ENCODE assay signal across 8 mouse cellular contexts in genomic region chr10:88356983-88357559, GRCm38 (mm10). TPM values are rescaled to one million over a fixed set of nuclear protein-coding genes. Genes with fewer than 3 reads are reported as not detected.
A peak's percentile ranks its signal among the peaks of the same experiment; 100 is the strongest.
DNase-seq lines count a peak whose midpoint lies in the region; ATAC-seq and TF ChIP-seq lines count a peak whose summit lies in the region.

No protein-coding gene starts in this region.

- H3K27ac ChIP-seq in bone marrow, adult 2 months (ENCODE audit: control insufficient read depth, insufficient read depth, low read depth, low read length, poor library complexity) = peak overlapping the region; percentile 69
- H3K27ac ChIP-seq in hindbrain, embryonic 12.5 days = no peak overlapping the region

- no peaks in the 10 kb centered on the region for H3K36me3 ChIP-seq in hindbrain, embryonic 12.5 days

- WGBS in bone marrow, adult 2 months = 3% methylated on average over 47 of the region's 47 CpGs
- 3% methylated on average over 33 of the region's 47 CpGs for WGBS in hindbrain, embryonic 12.5 days

- TF ChIP-seq CTCF in bone marrow, adult 2 months (IDR thresholded peaks at IDR 0.05; ENCODE audit: control insufficient read depth, insufficient read depth, low read length) = no peak

- peaks cover 5% of the 10 kb centered on the region for H3K4me1 ChIP-seq in bone marrow, adult 2 months (ENCODE audit: control insufficient read depth, insufficient read depth, low read length)
- H3K4me1 ChIP-seq in hindbrain, embryonic 12.5 days = peaks cover 7% of the 10 kb centered on the region; the same call in 1 of the 2 replicates

- DNase-seq in CD8-positive naive resting alpha-beta T cell, adult 2 months (ENCODE audit: low read depth in 2 of 2, low spot score in 2 of 2) = peak; percentile 32 to 42
- peak; percentile 44 to 49 for DNase-seq in layer of hippocampus, postnatal 14 days (ENCODE audit: low spot score in 2 of 2)
- peak; percentile 83 for DNase-seq in lung, postnatal 14 days
- DNase-seq in ovary, postnatal 14 days (ENCODE audit: low spot score) = peak; percentile 55
- peak; percentile 55 for DNase-seq in thymus, postnatal 25 days

- ATAC-seq in frontal cortex, adult (ENCODE audit: low TSS enrichment) = peak; percentile 90
- ATAC-seq in hindbrain, embryonic 12.5 days (ENCODE audit: low FRiP score) = peak; percentile 79

- H3K4me3 ChIP-seq in bone marrow, adult 2 months (replicated peaks; ENCODE audit: control insufficient read depth, low read depth, low read length) = peak overlapping the region; percentile 76
- H3K4me3 ChIP-seq in hindbrain, embryonic 12.5 days = peak overlapping the region; percentile 53

- H3K9me3 ChIP-seq in hindbrain, embryonic 12.5 days (replicated peaks) = no peaks in the 10 kb centered on the region

- peak overlapping the region; percentile 68 for H3K9ac ChIP-seq in hindbrain, embryonic 12.5 days

- H3K4me2 ChIP-seq in hindbrain, embryonic 12.5 days (replicated peaks) = peak overlapping the region; percentile 80

- H3K27me3 ChIP-seq in hindbrain, embryonic 12.5 days = peaks cover 25% of the 10 kb centered on the region

- peak; percentile 45; the same call in 1 of the 2 replicates for TF ChIP-seq POLR2A in bone marrow, adult 2 months (IDR thresholded peaks at IDR 0.05; ENCODE audit: borderline replicate concordance, control insufficient read depth, low read depth, low read length)

RNA-seq across cellular contexts. Expression of gene Dram1, which starts 21.8 kb away (rescaled TPM):
- polyA plus RNA-seq in bone marrow, adult 2 months (2011; ENCODE audit: insufficient read depth, insufficient read length, low replicate concordance, missing spikeins) = 4.0 and 8.4 TPM in 2 replicates
- 0.58 and 0.82 TPM in 2 replicates for polyA plus RNA-seq in hindbrain, embryonic 12.5 days (2016; fragmentation: Nextera tagmentation; extraction: Ambion mirVana)
- 1 to 10 TPM; 1.5 to 1.6 TPM for total RNA-seq in layer of hippocampus, postnatal 14 days (2021)

RNA-seq across cellular contexts. Expression of gene Gnptab, which starts 21.9 kb away (rescaled TPM):
- polyA plus RNA-seq in bone marrow, adult 2 months (2011; ENCODE audit: insufficient read depth, insufficient read length, low replicate concordance, missing spikeins) = 6.1 and 12.9 TPM in 2 replicates
- polyA plus RNA-seq in hindbrain, embryonic 12.5 days (2016; fragmentation: Nextera tagmentation; extraction: Ambion mirVana) = 15.2 and 18.3 TPM in 2 replicates
- total RNA-seq in layer of hippocampus, postnatal 14 days (2021) = 10 to 100 TPM; 83.8 to 96.8 TPM
